Mouse (Mus musculus) forelimb bud, embryonic 11.5 days (tissue): ENCODE measurements at regions not wholly inside any gene's neighbourhood (a gene's known extent, or its start where the extent isn't known, plus 50 kb on each side); places are given as distances from the start of the nearest gene placed in this dataset.

ENCODE experiments used
- DNase-seq: peaks from one replicate; pipeline ENCODE4 v3.0.0-alpha.2; 2012; ENCODE audit warnings: low read depth, low spot score

DNA sequence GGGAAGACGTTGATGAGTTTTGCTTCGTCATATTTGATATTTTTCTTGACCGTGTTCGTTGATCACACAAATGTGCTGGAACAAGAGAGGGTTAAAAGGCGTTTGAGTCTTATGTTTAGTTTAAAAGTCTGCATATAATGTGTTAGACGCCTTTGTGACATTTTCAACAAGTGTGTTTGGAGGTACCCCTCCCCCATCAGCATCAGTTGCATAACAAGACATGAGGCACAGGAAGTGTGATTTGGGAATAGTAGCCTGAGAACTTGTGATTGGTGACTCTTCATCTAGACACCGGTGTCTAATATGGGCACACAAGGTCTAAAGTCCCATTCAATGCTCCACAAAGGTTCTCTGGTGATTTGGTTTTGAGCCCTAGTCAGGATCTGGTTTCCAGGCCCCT is 76.1 kb upstream of the Arhgap21 start:
- DNase-seq = no peak

DNA sequence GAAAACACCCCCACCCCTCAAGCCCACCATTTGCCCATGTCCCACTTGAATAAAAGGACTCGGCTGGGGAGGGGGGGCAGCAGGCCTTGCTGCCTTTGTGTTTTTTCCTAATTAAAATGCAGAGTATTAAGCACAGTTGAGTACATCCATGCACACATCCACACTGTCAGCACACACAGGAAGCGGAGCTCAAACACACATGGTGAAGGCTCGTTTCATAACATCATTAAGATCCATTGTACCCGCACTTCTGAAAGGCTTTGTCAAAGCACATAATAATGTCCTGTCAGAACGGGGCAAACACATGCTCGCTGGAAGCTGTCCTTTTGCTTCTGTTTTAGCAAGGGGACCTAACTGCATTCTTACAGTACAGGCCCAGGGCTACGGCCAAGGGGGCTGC is 75.3 kb upstream of the Arhgap21 start:
- DNase-seq = no peak

DNA sequence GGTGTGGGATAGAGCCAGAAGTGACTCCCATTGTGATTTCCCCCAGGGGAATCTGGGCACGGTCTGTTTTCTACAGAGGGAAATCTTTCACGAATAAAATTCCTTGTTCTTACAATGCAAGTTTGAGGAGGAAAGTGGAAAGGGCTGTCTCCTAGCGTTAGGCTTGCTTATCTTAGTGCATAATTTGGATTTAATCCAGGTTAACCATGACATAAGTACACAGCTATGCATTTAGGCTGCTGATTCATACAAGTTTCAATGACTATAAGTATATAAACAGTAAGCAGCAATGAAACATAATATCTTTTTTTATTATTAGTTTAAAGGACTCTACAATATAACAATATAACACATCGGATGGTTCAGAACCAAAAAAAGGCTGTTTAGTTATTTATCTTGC is 74.6 kb upstream of the Arhgap21 start:
- no peak for DNase-seq

DNA sequence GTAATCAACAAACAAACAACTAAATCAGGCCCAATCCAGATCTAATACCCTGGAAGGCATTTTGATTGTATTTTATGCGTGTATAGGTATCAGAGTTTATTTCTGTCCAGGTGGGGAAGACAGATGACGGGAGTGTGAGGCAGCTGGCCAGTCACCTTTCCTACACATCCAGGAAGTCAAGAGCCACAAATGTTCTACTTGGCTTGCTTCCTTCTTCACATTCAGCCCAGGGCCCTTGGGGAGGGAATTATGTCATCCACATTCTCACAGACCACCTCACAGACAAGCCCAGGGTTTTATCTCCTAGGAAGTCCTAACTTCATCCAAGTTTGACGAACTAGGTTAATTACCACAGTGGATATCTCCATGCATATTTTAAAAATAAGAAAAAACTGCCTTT is 68.9 kb upstream of the Arhgap21 start:
- DNase-seq = no peak

DNA sequence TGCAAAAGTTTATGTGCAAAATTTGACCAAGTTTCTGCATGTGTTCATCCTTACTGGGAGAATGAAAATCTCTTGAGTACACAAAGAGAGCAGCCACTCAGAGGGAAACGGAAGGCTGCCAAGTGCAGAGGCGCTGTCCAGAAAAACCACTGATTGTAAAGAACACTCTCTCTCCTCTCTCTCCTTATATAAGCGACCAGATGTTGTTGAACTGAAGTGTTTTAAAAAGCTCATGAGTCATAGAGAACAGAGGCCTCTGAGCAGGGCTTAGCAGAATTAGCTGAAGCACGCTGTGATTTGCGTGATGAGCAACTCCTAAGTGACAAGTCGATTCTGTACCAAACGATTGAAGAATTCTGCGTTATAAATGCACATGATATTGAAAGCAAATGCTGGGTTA is 68.5 kb upstream of the Arhgap21 start:
- DNase-seq = no peak

DNA sequence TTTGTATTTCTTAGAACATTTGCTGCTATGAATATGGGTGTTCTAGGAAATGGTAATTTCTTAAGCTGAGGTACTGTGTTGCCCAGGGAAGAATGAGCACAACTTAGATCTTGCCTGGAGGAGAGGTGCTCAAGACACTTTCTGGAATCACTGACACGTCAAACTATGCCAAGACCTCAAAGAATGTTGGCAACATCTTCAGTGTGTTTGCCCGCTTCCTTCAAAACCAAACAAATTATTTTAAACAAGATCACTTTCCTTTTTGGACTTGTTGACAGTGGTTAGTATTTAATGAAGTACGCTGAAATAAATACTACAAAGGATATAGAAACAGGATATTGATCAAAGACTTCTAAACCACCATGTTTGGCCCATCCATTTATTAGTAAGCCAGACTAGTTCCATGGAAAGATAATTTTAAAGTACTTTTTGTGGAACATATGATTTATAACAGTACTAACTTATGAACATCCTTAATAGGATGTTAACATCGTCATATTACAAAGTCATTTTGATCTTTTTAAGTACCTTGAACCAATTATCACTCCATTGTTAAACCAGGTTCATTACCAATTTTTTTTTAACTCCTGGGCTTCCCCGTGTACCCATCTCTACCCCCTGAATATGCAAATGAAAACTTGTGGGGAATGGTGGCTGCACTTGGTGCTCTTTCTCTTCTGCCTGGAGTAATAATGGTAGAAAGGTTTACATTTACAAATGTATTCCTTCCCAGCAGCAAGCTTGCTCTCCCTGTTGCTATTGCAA is 67.4 kb upstream of the Arhgap21 start:
- DNase-seq = no peak

DNA sequence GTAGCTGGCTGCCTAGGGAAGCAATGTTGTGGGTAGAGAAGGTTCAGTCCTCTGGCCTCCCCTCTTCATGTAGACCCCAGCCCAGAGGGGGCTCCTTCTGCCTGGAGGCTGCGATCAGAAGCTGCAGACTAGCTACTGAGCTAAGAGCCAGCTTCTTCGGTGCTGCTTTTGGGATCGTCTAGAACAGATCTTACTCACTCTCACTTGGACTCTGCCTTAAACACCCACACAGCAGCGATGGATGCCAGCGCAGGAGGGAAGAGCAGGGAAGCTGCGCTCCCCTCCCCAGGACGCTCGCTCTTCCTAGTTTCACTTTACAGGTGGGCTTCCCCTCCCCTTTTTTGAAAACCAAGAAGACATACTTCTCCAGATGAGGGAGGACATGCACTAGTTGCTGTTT is 66.0 kb upstream of the Arhgap21 start:
- DNase-seq = no peak

DNA sequence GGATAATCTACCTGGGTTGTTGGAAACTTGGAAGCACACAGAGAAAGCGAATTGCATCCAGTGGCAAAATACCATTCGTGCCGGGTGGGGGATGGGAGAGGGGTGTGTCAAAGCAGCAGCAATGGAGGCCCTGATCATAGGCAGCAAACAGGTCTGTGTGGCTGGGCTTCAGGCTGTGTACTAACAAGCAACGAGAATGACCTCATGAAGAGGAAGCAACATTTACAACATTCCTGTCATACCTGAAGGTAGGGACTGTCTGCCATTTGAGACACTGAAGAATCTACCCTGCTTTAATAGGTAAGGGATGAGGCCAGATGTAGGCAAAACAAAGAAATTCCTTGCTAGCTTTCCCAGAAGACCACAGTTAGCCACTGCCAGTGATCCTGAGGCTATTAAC is 62.0 kb upstream of the Arhgap21 start:
- peak; percentile 31 for DNase-seq

DNA sequence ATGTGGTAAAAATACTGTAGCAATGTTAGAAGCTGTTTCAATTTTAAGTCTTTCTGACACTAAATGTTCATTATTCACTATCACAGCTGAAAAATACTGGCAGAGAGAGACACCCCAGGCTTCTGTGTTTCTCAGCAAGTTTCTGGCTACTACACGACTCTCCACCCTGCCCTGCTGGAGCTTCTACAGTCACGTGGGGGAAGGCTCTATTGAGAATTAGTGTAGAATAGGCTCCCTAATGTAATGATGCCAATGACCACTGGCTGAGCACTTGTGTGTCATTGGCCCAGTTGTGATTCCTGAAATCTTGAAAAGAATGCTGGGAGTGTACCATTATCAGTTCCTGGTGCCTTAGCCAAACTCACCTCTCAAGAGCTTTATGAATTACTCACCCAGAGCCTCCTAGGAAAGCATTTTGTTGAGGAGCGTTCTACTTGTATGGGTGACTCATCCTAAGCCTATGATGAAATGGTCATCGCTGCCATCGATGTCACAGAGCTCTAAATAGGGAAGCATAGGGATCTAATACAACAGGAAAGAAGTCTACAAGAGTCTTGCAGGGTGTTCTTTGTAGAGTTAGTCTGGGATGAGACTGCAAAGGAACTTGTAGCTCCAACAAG is 60.8 kb upstream of the Arhgap21 start:
- no peak for DNase-seq

DNA sequence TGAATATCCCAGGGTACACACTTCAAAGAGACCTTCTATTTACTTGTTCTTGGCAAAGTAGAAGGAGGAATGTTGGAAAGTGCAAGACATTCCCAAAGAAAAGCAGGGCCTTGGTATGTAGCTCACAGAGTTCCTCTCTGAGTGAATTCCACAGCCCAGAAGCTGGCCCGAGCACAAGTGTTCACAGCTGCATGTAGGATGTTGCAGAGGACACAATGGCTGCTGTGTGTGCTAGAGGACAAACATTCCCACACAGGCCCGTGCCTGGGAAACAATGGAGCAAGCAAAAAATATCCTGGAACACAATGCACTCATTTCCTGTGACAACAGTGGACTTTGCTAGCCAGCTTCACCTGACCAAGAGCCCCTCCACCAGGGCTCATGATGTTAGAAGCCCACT is 59.9 kb upstream of the Arhgap21 start:
- peak; percentile 35 for DNase-seq

DNA sequence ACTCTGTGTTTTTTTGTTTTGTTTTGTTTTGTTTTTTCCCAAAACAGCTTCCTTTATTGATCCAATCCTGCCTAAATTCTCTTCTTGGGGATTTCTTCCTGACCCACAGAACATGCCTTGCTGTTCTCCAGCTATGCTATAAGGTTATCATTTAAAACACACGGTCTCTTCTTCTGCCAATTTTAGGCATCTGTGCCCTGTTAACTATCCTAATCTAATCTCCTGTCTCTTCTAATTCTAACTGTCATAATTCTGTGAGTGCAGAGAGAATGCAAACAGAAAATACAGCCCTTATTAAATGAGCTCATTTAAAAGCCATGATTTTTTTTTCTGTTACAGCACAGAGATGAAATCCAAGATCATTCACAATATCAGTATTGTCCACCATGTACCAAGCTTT is 49.9 kb upstream of the Arhgap21 start:
- no peak for DNase-seq
